Mouse (Mus musculus) liver, adult 2 months (tissue): ENCODE measurements around the gene Mael. TPM values are rescaled to one million over a fixed set of nuclear protein-coding genes. Genes with fewer than 3 reads are reported as not detected.

Source experiments
- DNase-seq: peaks from one replicate; pipeline ENCODE4 v3.0.0-alpha.2; 2011; ENCODE audit warnings: low read depth, low spot score; ENCODE audit errors: extremely low read depth
- H3K27ac ChIP-seq: fragments of 200-500 bp; replicated peaks from 2 replicates; pipeline ENCODE4 v1.5.1; 2012; ENCODE audit warnings: low read depth, mild to moderate bottlenecking, control low read depth, inconsistent platforms, low read length; ENCODE audit not compliant: insufficient read depth
- H3K27me3 ChIP-seq: fragments of 200-500 bp; 2 replicates; pipeline ENCODE4 v1.6.1; 2012; ENCODE audit warnings: mild to moderate bottlenecking, moderate library complexity, low read length, inconsistent platforms; ENCODE audit not compliant: control insufficient read depth, insufficient read depth
- H3K36me3 ChIP-seq: fragments of 200-500 bp; 2 replicates; pipeline ENCODE4 v1.6.1; 2012; ENCODE audit warnings: low read length, inconsistent platforms; ENCODE audit not compliant: control insufficient read depth, insufficient read depth
- H3K4me1 ChIP-seq: fragments of 200-500 bp; 2 replicates; pipeline ENCODE4 v1.6.1; 2011; ENCODE audit warnings: low read length; ENCODE audit not compliant: control insufficient read depth, insufficient read depth
- H3K4me3 ChIP-seq: fragments of 200-500 bp; 2 replicates; pipeline ENCODE4 v1.5.1; 2011; ENCODE audit warnings: low read depth, mild to moderate bottlenecking, control low read depth, low read length, moderate library complexity; ENCODE audit not compliant: insufficient read depth
- H3K79me2 ChIP-seq: fragments of 200-500 bp; 2 replicates; pipeline ENCODE4 v1.6.1; 2012; ENCODE audit warnings: inconsistent platforms, mild to moderate bottlenecking, low read length, moderate library complexity; ENCODE audit not compliant: control insufficient read depth, insufficient read depth
- H3K9ac ChIP-seq: fragments of 200-500 bp; 2 replicates; pipeline ENCODE4 v1.6.1; 2012; ENCODE audit warnings: low read depth, mild to moderate bottlenecking, control low read depth, inconsistent platforms, low read length
- CTCF ChIP-seq: fragments of 200-500 bp; IDR thresholded peaks from 2 replicates; pipeline ENCODE4 v1.5.1; 2011; ENCODE audit warnings: low read depth, low read length, control low read depth
- POLR2A ChIP-seq: fragments of 200-500 bp; IDR thresholded peaks from 2 replicates; pipeline ENCODE4 v1.6.1; 2011; ENCODE audit warnings: low read length, control low read depth; ENCODE audit not compliant: insufficient read depth; ENCODE audit errors: extremely low read depth
- WGBS: fragments of 180-500 bp; shearing (Covaris S2); methylation state at CpG from one replicate; pipeline ENCODE4 v1.1.7; 2018; 5-methylcytosine and 5-hydroxymethylcytosine counted together
- polyA plus RNA-seq: library from polyadenylated mRNA; depleted of rRNA; stranded (reverse); fragments of >200 nt; gene quantifications from 2 replicates; pipeline ENCODE4 v1.2.3, GENCODE M21; 2012
- total RNA-seq: library from RNA; depleted of rRNA; stranded (reverse); fragments of >200 nt; gene quantifications from 2 replicates; pipeline ENCODE4 v1.2.3, GENCODE M21; 2014

The Mael gene
- total and polyA plus RNA-seq, 2 experiments, result not detected

- WGBS, result 88% methylated on average over 4 of the region's 4 CpGs
- H3K79me2 ChIP-seq, result no peaks in the 10 kb centered on the region
- TF ChIP-seq POLR2A (no peak), CTCF (no peak)
- H3K9ac ChIP-seq, result no peak overlapping the region
- no peak for DNase-seq
- H3K27me3 ChIP-seq, result no peaks in the 10 kb centered on the region
- H3K36me3 ChIP-seq, result no peaks in the 10 kb centered on the region
- no peaks in the 10 kb centered on the region for H3K4me1 ChIP-seq
- no peak overlapping the region for H3K4me3 ChIP-seq
- H3K27ac ChIP-seq, result no peak overlapping the region
These were observed 48.7 kb downstream of the Mael start for GRCm38 (mm10) chr1:166189821-166190220.

- H3K4me1 ChIP-seq, result no peaks in the 10 kb centered on the region
- TF ChIP-seq POLR2A (no peak), CTCF (no peak)
- DNase-seq, result no peak
- no peak overlapping the region for H3K9ac ChIP-seq
- H3K79me2 ChIP-seq, result no peaks in the 10 kb centered on the region
- no peaks in the 10 kb centered on the region for H3K27me3 ChIP-seq
- H3K4me3 ChIP-seq, result no peak overlapping the region
- no peak overlapping the region for H3K27ac ChIP-seq
- WGBS, result 79% methylated on average over 5 of the region's 5 CpGs
- no peaks in the 10 kb centered on the region for H3K36me3 ChIP-seq
These were observed 53.2 kb downstream of the Mael start for GRCm38 (mm10) chr1:166185357-166185756.

- Histone ChIP-seq H3K27ac (no peak overlapping the region), H3K36me3 (no peaks in the 10 kb centered on the region), H3K27me3 (no peaks in the 10 kb centered on the region), H3K9ac (no peak overlapping the region), H3K4me3 (no peak overlapping the region), H3K79me2 (no peaks in the 10 kb centered on the region), H3K4me1 (no peaks in the 10 kb centered on the region)
- TF ChIP-seq CTCF (no peak), POLR2A (no peak)
- 73% methylated on average over 22 of the region's 22 CpGs for WGBS
- no peak for DNase-seq
These were observed 53.9 kb downstream of the Mael start for GRCm38 (mm10) chr1:166184391-166185229.

- no peaks in the 10 kb centered on the region for H3K36me3 ChIP-seq
- no peak overlapping the region for H3K27ac ChIP-seq
- TF ChIP-seq CTCF (no peak), POLR2A (no peak)
- no peaks in the 10 kb centered on the region for H3K79me2 ChIP-seq
- no peak overlapping the region for H3K9ac ChIP-seq
- H3K27me3 ChIP-seq, result no peaks in the 10 kb centered on the region
- DNase-seq, result no peak
- WGBS, result 82% methylated on average over 10 of the region's 10 CpGs
- H3K4me3 ChIP-seq, result no peak overlapping the region
- no peaks in the 10 kb centered on the region for H3K4me1 ChIP-seq
These were observed 55.5 kb downstream of the Mael start for GRCm38 (mm10) chr1:166182952-166183627.

GRCm38 (mm10) chr1:166181510-166181909 lies 57.0 kb downstream of the Mael start:
- H3K27me3 ChIP-seq, result no peaks in the 10 kb centered on the region
- TF ChIP-seq CTCF (no peak), POLR2A (no peak)
- H3K36me3 ChIP-seq, result no peaks in the 10 kb centered on the region
- H3K4me3 ChIP-seq, result no peak overlapping the region
- no peak overlapping the region for H3K27ac ChIP-seq
- no peak overlapping the region for H3K9ac ChIP-seq
- 85% methylated on average over 7 of the region's 7 CpGs for WGBS
- H3K4me1 ChIP-seq, result no peaks in the 10 kb centered on the region
- H3K79me2 ChIP-seq, result no peaks in the 10 kb centered on the region
- no peak for DNase-seq

- no peak for TF ChIP-seq POLR2A
- no peak for TF ChIP-seq CTCF
- no peaks in the 10 kb centered on the region for H3K4me1 ChIP-seq
- 80% methylated on average over 9 of the region's 9 CpGs for WGBS
These were observed 64.9 kb downstream of the Mael start for GRCm38 (mm10) chr1:166173621-166174020.

More at GRCm38 (mm10) chr1:166173621-166174020, 64.9 kb downstream of the Mael start:
- no peak for DNase-seq
- Histone ChIP-seq H3K36me3 (no peaks in the 10 kb centered on the region), H3K27me3 (no peaks in the 10 kb centered on the region), H3K4me3 (no peak overlapping the region), H3K27ac (no peak overlapping the region), H3K79me2 (no peaks in the 10 kb centered on the region), H3K9ac (no peak overlapping the region)
